Mouse (Mus musculus): Measurements from ENCODE around the gene Mybbp1a.

The Mybbp1a gene

GRCm38 (mm10) chr11:72446311-72447105 is 5.4 kb downstream of the Mybbp1a start:
- no peak for DNase-seq

GRCm38 (mm10) chr11:72447475-72447874 is 6.3 kb downstream of the Mybbp1a start:
- no peak for DNase-seq

GRCm38 (mm10) chr11:72452140-72452665 is 11.0 kb downstream of the Mybbp1a start:
- no peak for DNase-seq

- DNase-seq: no peak
Measured at GRCm38 (mm10) chr11:72453105-72453953, 12.2 kb downstream of the Mybbp1a start.

- no peak for DNase-seq
Measured at GRCm38 (mm10) chr11:72455694-72456093, 14.5 kb downstream of the Mybbp1a start.

GRCm38 (mm10) chr11:72457995-72458496 is 16.9 kb downstream of the Mybbp1a start:
- DNase-seq: no peak

GRCm38 (mm10) chr11:72458502-72458901 is 17.3 kb downstream of the Mybbp1a start:
- no peak for DNase-seq

DNA sequence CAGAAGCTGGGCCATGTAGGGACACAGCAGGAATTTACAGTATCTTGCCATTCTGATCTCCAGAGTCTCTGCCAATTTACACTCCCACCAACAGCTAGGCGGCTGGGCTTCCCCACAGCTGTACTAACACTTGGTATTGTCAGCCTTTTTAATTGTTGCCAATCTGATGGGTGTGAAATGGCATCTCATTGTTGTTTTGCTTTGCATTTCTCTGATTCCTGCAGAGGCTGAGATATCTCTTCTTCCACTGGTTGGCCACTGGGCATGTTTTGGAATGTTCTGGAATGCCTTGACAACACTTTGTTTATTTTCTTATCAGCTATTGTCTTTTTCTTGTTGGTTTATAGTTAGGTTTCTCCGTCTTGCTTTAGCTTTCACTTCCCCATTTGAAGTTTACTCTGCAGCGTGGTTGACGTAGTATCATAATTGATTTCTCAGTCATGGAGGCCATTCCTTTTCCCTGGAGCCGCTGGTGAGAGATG is 20.4 kb downstream of the Mybbp1a start:
- DNase-seq: no peak

- no peak for DNase-seq
Measured at GRCm38 (mm10) chr11:72464821-72465220, 23.7 kb downstream of the Mybbp1a start.

DNA sequence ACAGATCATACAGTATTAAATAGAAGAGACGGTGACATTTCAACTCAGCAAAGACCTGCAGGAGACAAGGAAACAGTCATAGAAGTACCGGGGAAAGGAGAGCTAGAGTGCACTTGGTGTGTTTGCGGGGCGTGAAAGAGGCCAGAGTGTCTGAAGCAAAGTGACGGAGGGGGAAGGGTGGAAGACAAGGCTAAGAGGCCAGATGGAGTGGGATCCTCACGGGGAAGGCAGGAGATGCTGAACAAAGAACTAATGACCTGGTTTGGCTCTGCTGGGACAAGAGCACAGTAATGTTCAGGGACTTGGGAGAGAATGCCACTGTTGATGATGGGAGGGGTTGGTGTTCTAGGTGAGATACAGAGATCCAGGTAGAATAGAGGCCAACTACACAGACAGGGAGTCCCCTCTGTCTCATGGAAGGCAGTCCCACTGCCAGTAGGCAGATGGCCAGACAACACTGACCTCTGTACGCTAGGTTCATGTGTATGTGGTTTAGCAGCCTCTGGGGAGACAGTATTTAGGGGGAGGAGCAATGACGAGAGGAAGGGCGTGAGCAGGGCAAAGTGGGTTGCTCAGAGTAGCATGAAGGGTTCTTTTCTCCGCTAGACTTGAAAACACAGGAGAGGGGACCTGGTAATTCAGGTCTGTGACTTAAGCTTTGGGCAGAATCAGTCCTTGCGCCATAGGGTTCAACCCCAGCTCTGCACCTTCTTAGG is 25.0 kb downstream of the Mybbp1a start:
- no peak for DNase-seq

DNA sequence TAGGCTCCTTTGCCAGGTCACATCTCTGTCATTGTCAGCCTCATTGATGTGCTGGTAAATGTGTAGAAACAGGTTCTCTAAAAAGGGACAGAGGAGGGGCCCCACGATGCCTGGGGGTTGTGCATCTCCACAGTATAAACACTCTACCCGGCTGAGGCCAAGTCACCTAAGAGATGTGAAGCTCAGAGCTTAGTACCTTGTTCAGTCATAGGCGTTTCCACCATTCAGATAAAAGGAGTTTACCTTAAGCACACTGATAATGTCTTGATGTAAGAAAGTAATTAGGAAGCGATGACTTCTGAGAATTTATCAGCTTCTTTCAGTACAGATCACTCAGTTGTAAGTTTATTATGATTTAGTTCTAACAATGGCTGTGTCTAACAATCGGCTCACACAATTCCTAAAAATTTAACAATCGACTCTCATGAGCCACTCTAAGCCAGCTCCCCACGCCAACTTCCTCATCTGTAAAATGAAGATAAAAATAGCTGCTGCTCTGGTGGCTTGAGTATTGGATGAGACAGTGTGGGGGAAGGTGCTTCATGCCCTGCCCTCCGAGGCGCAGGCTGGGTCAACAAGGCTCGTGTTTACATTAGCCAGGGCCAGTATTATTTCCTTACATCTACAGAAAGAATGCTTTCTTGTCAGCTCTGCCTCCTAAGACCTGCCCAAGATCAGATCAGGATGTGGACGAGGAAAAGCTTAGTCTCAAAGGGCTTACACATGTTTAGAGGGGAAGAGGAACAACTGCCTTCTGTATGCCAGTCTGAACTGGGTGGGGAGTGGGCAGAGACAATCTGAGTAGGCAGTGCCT is 25.7 kb downstream of the Mybbp1a start:
- no peak for DNase-seq

GRCm38 (mm10) chr11:72468525-72468924 is 27.4 kb downstream of the Mybbp1a start:
- no peak for DNase-seq

GRCm38 (mm10) chr11:72469217-72469616 is 28.1 kb downstream of the Mybbp1a start:
- DNase-seq: no peak

DNA sequence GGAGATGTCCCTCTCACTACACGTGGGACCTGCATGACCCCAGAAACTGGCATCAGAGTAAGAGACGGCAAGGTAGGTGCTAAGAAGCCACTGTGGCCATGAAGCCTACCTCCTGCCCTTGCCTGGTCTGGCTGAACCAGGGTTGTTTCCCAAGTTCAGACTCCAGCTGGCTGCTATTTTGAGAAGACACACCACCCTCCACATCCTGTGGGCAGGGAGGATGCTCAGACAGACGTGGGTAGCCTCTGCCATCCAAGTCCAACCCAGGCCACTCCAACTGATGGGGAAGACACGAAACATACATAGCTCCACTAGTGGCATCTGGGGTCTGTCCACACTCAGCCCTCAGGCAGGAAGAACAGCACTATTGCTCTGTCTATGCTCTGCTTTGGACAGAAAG is 28.8 kb downstream of the Mybbp1a start:
- DNase-seq: no peak

- DNase-seq: no peak
Measured at GRCm38 (mm10) chr11:72471381-72471780, 30.2 kb downstream of the Mybbp1a start.

- DNase-seq: no peak
Measured at GRCm38 (mm10) chr11:72473540-72473939, 32.4 kb downstream of the Mybbp1a start.

GRCm38 (mm10) chr11:72474926-72475325 is 33.8 kb downstream of the Mybbp1a start:
- no peak for DNase-seq

GRCm38 (mm10) chr11:72475408-72475807 is 34.3 kb downstream of the Mybbp1a start:
- no peak for DNase-seq

DNA sequence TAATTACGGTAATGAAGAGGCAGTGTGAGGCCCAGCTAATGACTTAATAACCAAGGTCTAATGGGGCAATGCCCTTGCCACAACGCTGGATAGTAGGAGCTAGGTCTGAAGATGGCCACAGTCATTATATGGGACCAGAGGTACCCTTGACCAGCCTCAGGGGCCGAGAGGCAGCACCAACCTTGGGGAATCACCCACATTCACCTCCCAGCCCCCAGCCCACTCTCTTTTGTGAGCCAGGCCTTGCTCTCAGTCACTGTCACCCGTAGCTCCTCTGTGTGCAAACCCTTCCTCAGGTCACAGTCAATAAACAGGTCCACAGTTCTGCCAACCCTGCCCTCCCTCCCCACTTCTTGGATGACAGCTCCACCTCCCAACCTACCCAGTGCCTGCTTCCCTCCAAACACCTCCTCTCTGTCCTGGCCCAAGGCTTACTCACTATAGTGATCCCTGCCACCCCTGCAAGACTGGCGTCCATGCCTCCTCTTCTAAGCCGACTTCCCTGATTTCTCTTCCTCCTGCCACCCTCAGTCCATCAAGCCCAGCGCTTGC is 35.0 kb downstream of the Mybbp1a start:
- no peak for DNase-seq

DNA sequence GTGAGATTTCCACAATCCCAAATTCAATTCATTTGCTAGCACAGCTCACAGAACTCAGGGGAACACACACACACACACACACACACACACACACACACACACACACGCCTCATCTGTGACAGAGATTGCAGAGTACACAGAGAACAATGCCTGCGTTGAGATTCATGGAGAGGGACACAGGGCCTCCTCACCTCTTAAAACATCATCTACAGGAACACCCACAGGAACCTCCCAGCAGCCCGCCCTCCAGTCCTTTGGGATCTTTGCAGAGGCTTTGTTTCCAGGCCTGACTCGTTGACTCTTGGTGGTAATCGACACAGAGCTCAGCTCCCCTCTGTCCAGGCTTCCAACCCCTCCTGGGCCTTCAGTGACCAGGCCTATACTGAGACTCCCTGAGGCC is 36.0 kb downstream of the Mybbp1a start:
- no peak for DNase-seq

DNA sequence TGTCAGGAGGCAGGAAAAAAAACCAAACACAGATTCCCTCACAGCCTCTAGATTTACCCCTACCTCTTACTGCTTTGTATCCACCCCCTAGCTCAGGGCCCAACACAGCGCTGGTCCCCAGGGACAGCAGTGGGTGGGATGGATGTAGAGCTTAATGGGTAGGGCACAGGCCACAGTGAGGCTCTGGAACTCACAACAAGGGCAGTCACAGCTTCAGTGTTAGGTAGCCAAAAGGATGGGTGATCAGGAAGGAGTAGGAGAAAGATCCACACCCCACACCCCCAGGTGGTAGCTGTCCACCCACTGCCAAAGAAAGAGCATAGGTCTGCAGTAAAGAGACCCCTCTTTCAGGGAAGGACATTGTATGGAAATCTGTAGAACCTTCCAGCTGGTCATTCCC is 36.5 kb downstream of the Mybbp1a start:
- no peak for DNase-seq

All from thymus, adult 18-20 months (tissue).